Mouse (Mus musculus): ENCODE measurements at regions not wholly inside any gene's neighbourhood (a gene's known extent, or its start where the extent isn't known, plus 50 kb on each side); places are given as distances from the start of the nearest gene placed in this dataset.

- no peak for DNase-seq
Observed at GRCm38 (mm10) chr12:26143411-26143810, 271.6 kb downstream of the Rnf144a start.

- no peak for DNase-seq
Observed at GRCm38 (mm10) chr12:26130811-26131210, 284.2 kb downstream of the Rnf144a start.

GRCm38 (mm10) chr12:26130011-26130410, 285.0 kb downstream of the Rnf144a start:
- DNase-seq = no peak

- no peak for DNase-seq
Observed at GRCm38 (mm10) chr12:26129511-26129910, 285.5 kb downstream of the Rnf144a start.

GRCm38 (mm10) chr12:26128851-26129250, 286.2 kb downstream of the Rnf144a start:
- DNase-seq = no peak

GRCm38 (mm10) chr12:26126260-26126659, 288.8 kb downstream of the Rnf144a start:
- no peak for DNase-seq

- no peak for DNase-seq
Observed at GRCm38 (mm10) chr12:26124211-26124610, 290.8 kb downstream of the Rnf144a start.

GRCm38 (mm10) chr12:26115339-26115912, 299.6 kb downstream of the Rnf144a start:
- no peak for DNase-seq

- peak; percentile 75 to 82 for DNase-seq
Observed at GRCm38 (mm10) chr12:26112166-26113019, 302.7 kb downstream of the Rnf144a start.

GRCm38 (mm10) chr12:26109866-26110265, 305.2 kb downstream of the Rnf144a start:
- no peak for DNase-seq

- DNase-seq = no peak
Observed at GRCm38 (mm10) chr12:26104372-26104771, 310.7 kb downstream of the Rnf144a start.

- DNase-seq = no peak
Observed at GRCm38 (mm10) chr12:26102384-26102783, 312.7 kb downstream of the Rnf144a start.

- no peak for DNase-seq
Observed at GRCm38 (mm10) chr12:26100140-26100539, 314.9 kb downstream of the Rnf144a start.

- no peak for DNase-seq
Observed at GRCm38 (mm10) chr12:26099176-26099575, 315.9 kb downstream of the Rnf144a start.

GRCm38 (mm10) chr12:26092311-26092710, 322.7 kb downstream of the Rnf144a start:
- no peak for DNase-seq

- no peak for DNase-seq
Observed at GRCm38 (mm10) chr12:26091865-26092264, 323.2 kb downstream of the Rnf144a start.

GRCm38 (mm10) chr12:26088389-26088788, 326.7 kb downstream of the Rnf144a start:
- DNase-seq = no peak

GRCm38 (mm10) chr12:26086923-26087322, 328.1 kb downstream of the Rnf144a start:
- no peak for DNase-seq

- DNase-seq = no peak
Observed at GRCm38 (mm10) chr12:26086414-26086813, 328.6 kb downstream of the Rnf144a start.

GRCm38 (mm10) chr12:26079061-26079625, 335.9 kb downstream of the Rnf144a start:
- DNase-seq = peak; percentile 15 to 25

- DNase-seq = no peak
Observed at GRCm38 (mm10) chr12:26075638-26076254, 339.3 kb downstream of the Rnf144a start.

- DNase-seq = no peak
Observed at GRCm38 (mm10) chr12:26072180-26072579, 342.9 kb downstream of the Rnf144a start.

GRCm38 (mm10) chr12:26071610-26072009, 343.4 kb downstream of the Rnf144a start:
- peak; percentile 61 to 67 for DNase-seq

Measured in adrenal gland, postnatal 36 days (tissue).